Mouse (Mus musculus) liver, adult 2 months (tissue): ENCODE results near the gene Tchp.

Experiments used
- CTCF ChIP-seq: fragments of 200-500 bp; IDR thresholded peaks from 2 replicates; pipeline ENCODE4 v1.5.1; 2011; ENCODE audit warnings: low read depth, low read length, control low read depth
- POLR2A ChIP-seq: fragments of 200-500 bp; IDR thresholded peaks from 2 replicates; pipeline ENCODE4 v1.6.1; 2011; ENCODE audit warnings: low read length, control low read depth; ENCODE audit not compliant: insufficient read depth; ENCODE audit errors: extremely low read depth

GRCm38 (mm10) chr5:114688703-114689102 lies 18.9 kb upstream of the Tchp start:
- TF ChIP-seq POLR2A, result no peak
- TF ChIP-seq CTCF, result no peak
